Mouse (Mus musculus) liver, postnatal 0 days (tissue): ENCODE results near the gene Pld5. TPM values are rescaled to one million over a fixed set of nuclear protein-coding genes. Genes with fewer than 3 reads are reported as not detected.

ENCODE experiments used
- ATAC-seq: fragments of 200-750 bp; cut with Nextera tagmentation; 2 replicates; pipeline ENCODE4 v1.8.0; 2017; ENCODE audit warnings: mild to moderate bottlenecking, moderate library complexity
- DNase-seq: peaks from one replicate; pipeline ENCODE4 v3.0.0-alpha.2; 2016
- H3K27ac ChIP-seq: fragments of 300-500 bp; sonication (generic); 2 replicates; pipeline ENCODE4 v1.5.1; 2014; ENCODE audit warnings: antibody characterized with exemption, moderate library complexity, mild to moderate bottlenecking, low read depth
- H3K27me3 ChIP-seq: fragments of 300-500 bp; sonication (generic); 2 replicates; pipeline ENCODE4 v1.6.1; 2014; ENCODE audit warnings: low read length, control low read depth, mixed read lengths; ENCODE audit not compliant: insufficient read depth
- H3K36me3 ChIP-seq: fragments of 300-500 bp; sonication (generic); replicated peaks from 2 replicates; pipeline ENCODE4 v1.6.1; 2014; ENCODE audit warnings: mild to moderate bottlenecking, control low read depth, low read length, moderate library complexity, mixed read lengths; ENCODE audit not compliant: insufficient read depth
- H3K4me1 ChIP-seq: fragments of 300-500 bp; sonication (generic); 2 replicates; pipeline ENCODE4 v1.6.1; 2014; ENCODE audit warnings: antibody characterized with exemption, mild to moderate bottlenecking, control low read depth; ENCODE audit not compliant: insufficient read depth
- H3K4me2 ChIP-seq: fragments of 300-500 bp; sonication (generic); 2 replicates; pipeline ENCODE4 v1.6.1; 2014; ENCODE audit warnings: low read depth, mild to moderate bottlenecking, low read length, moderate library complexity, mixed read lengths
- H3K4me3 ChIP-seq: fragments of 300-500 bp; sonication (generic); 2 replicates; pipeline ENCODE4 v1.5.1; 2014; ENCODE audit warnings: low read depth, low read length
- H3K9ac ChIP-seq: fragments of 300-500 bp; sonication (generic); replicated peaks from 2 replicates; pipeline ENCODE4 v1.6.1; 2014; ENCODE audit warnings: mild to moderate bottlenecking, moderate library complexity
- H3K9me3 ChIP-seq: fragments of 300-500 bp; sonication (generic); 2 replicates; pipeline ENCODE4 v1.6.1; 2016; ENCODE audit warnings: mild to moderate bottlenecking, control low read depth, low read length, mixed read lengths
- CTCF ChIP-seq: sonication (generic); IDR thresholded peaks from 2 replicates; pipeline ENCODE4 v1.5.1; 2016; ENCODE audit warnings: antibody characterized with exemption, low read depth
- EP300 ChIP-seq: IDR thresholded peaks from 2 replicates; pipeline ENCODE4 v1.6.1; 2016; ENCODE audit warnings: antibody characterized with exemption, low read depth, mild to moderate bottlenecking
- WGBS: fragments of 180-500 bp; shearing (Covaris S2); extraction: QIAGEN DNeasy Blood & Tissue Kit; methylation state at CpG from one replicate; pipeline ENCODE4 v1.1.7; 2014; ENCODE audit not compliant: insufficient replicate concordance; 5-methylcytosine and 5-hydroxymethylcytosine counted together
- polyA plus RNA-seq: library from polyadenylated mRNA; unstranded; fragments of >200 nt; fragmentation: Nextera tagmentation; extraction: Ambion mirVana; gene quantifications from 2 replicates; pipeline ENCODE4 v1.2.1, GENCODE M21; 2015

Pld5 gene
- polyA plus RNA-seq, 1 experiment from 2014 or later, result not detected

DNA sequence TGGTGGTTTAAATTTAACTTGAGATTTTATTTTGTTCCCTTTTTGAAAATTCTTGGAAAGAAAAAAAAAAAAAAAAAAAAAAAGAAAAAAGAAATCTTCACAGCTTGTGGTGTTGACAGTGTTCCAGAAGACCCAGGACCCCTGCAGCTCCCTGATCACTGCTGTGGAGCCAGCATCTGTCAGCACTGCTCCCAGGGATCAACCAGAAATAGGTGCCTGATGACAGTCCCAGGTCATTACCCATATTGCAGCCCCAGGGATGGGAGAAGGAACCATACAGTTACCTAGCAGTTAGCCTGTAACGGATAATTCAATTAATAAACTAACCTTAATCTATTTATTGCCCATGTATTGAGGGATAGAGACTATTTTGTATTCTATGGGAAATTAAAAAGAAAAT, 250.6 kb downstream of the Pld5 start:
- H3K27ac ChIP-seq, result no peak overlapping the region
- ATAC-seq, result no peak
- no peak overlapping the region for H3K9ac ChIP-seq
- 79% methylated on average over 1 of the region's 1 CpGs for WGBS
- no peaks in the 10 kb centered on the region for H3K27me3 ChIP-seq
- TF ChIP-seq EP300 (no peak), CTCF (no peak)
- H3K9me3 ChIP-seq, result no peaks in the 10 kb centered on the region
- H3K36me3 ChIP-seq, result no peaks in the 10 kb centered on the region
- H3K4me3 ChIP-seq, result no peak overlapping the region
- DNase-seq, result no peak
- no peak overlapping the region for H3K4me2 ChIP-seq
- no peaks in the 10 kb centered on the region for H3K4me1 ChIP-seq

- ATAC-seq, result no peak
- Histone ChIP-seq H3K27ac (no peak overlapping the region), H3K27me3 (no peaks in the 10 kb centered on the region), H3K9ac (no peak overlapping the region), H3K4me1 (no peaks in the 10 kb centered on the region), H3K4me3 (no peak overlapping the region), H3K36me3 (no peaks in the 10 kb centered on the region), H3K4me2 (no peak overlapping the region), H3K9me3 (no peaks in the 10 kb centered on the region)
- TF ChIP-seq CTCF, result no peak
- TF ChIP-seq EP300, result no peak
- 83% methylated on average over 3 of the region's 3 CpGs for WGBS
- DNase-seq, result no peak
Measured at GRCm38 (mm10) chr1:176018523-176018922, 256.6 kb downstream of the Pld5 start.

- Histone ChIP-seq H3K9me3 (no peaks in the 10 kb centered on the region), H3K36me3 (no peaks in the 10 kb centered on the region), H3K27ac (no peak overlapping the region), H3K4me1 (no peaks in the 10 kb centered on the region), H3K4me2 (no peak overlapping the region), H3K9ac (no peak overlapping the region), H3K4me3 (no peak overlapping the region), H3K27me3 (no peaks in the 10 kb centered on the region)
- ATAC-seq (no peak), DNase-seq (no peak)
- TF ChIP-seq CTCF, result no peak
- TF ChIP-seq EP300, result no peak
- 42% methylated on average over 3 of the region's 3 CpGs for WGBS
Measured at GRCm38 (mm10) chr1:176016076-176016475, 259.0 kb downstream of the Pld5 start.

- Histone ChIP-seq H3K9ac (no peak overlapping the region), H3K9me3 (no peaks in the 10 kb centered on the region), H3K4me1 (no peaks in the 10 kb centered on the region), H3K36me3 (no peaks in the 10 kb centered on the region), H3K27ac (no peak overlapping the region), H3K4me3 (no peak overlapping the region), H3K27me3 (no peaks in the 10 kb centered on the region), H3K4me2 (no peak overlapping the region)
- ATAC-seq, result no peak
- TF ChIP-seq EP300 (no peak), CTCF (no peak)
- no peak for DNase-seq
- 53% methylated on average over 3 of the region's 3 CpGs for WGBS
Measured at GRCm38 (mm10) chr1:176013497-176014268, 261.4 kb downstream of the Pld5 start.

GRCm38 (mm10) chr1:176011535-176011934, 263.6 kb downstream of the Pld5 start:
- Histone ChIP-seq H3K27ac (no peak overlapping the region), H3K27me3 (no peaks in the 10 kb centered on the region), H3K4me2 (no peak overlapping the region), H3K9ac (no peak overlapping the region), H3K4me1 (no peaks in the 10 kb centered on the region), H3K4me3 (no peak overlapping the region), H3K9me3 (no peaks in the 10 kb centered on the region), H3K36me3 (no peaks in the 10 kb centered on the region)
- TF ChIP-seq EP300, result no peak
- no peak for TF ChIP-seq CTCF
- no peak for DNase-seq
- no peak for ATAC-seq

- Histone ChIP-seq H3K27me3 (no peaks in the 10 kb centered on the region), H3K4me2 (no peak overlapping the region), H3K4me3 (no peak overlapping the region), H3K36me3 (no peaks in the 10 kb centered on the region), H3K4me1 (no peaks in the 10 kb centered on the region), H3K9ac (no peak overlapping the region), H3K27ac (no peak overlapping the region), H3K9me3 (no peaks in the 10 kb centered on the region)
- TF ChIP-seq CTCF (no peak), EP300 (no peak)
- DNase-seq, result no peak
- no peak for ATAC-seq
Measured at GRCm38 (mm10) chr1:176011072-176011471, 264.0 kb downstream of the Pld5 start.

DNA sequence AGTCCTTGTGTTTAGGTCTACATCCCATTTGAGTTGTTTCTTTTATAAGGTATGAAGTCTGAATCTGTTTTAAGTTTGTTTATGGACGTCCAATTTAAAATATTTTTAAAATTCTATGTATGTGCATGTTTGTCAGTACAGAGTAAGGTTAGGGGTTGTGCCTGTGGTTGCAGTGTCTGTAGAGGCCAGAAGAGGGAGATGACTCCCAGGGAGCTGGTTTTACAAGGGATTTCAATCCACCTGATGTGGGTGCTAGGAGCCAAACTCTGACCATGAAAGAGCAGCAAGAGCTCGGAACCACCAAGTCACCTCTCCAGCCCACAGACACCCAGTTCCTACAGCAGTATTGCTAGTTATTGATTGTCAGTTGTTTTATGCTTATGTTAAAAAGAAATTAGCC, 266.7 kb downstream of the Pld5 start:
- Histone ChIP-seq H3K4me1 (no peaks in the 10 kb centered on the region), H3K9me3 (no peaks in the 10 kb centered on the region), H3K9ac (no peak overlapping the region), H3K4me2 (no peak overlapping the region), H3K4me3 (no peak overlapping the region), H3K27me3 (no peaks in the 10 kb centered on the region), H3K36me3 (no peaks in the 10 kb centered on the region), H3K27ac (no peak overlapping the region)
- WGBS, result 71% methylated on average over 2 of the region's 2 CpGs
- no peak for TF ChIP-seq EP300
- TF ChIP-seq CTCF, result no peak
- no peak for ATAC-seq
- no peak for DNase-seq
